Mouse (Mus musculus) C2C12 (cell line): ENCODE data around the gene Olfr572.

Experiments used
- CTCF ChIP-seq: IDR thresholded peaks from one replicate; pipeline ENCODE4 v1.5.1; 2011; ENCODE audit not compliant: control insufficient read depth, insufficient read depth, insufficient read length
- MAX ChIP-seq: IDR thresholded peaks from one replicate; pipeline ENCODE4 v1.6.1; 2011; ENCODE audit warnings: mild to moderate bottlenecking, control low read depth
- USF1 ChIP-seq: IDR thresholded peaks from one replicate; pipeline ENCODE4 v1.6.1; 2011; ENCODE audit warnings: low read depth, mild to moderate bottlenecking, control low read depth, moderate library complexity

DNA sequence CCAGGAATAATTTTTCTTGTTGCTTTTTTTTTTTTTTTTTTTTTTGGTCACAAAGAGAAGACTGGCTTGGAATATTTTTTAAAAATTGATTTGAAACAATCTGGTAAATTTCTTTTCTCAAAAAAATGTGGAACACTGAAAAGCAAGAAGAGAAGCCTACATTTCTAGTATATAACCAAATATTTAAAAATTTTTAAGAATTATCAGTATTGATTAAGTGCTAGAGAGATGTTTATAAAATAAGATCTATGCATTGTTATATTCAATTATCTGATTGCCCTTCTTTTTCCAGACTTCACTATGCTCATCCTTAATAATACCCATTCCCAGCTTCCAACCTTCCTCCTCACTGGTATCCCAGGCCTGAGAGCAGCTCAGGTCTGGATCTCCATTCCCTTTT is 47.4 kb upstream of the Olfr572 start, which contains the start of gene Olfr568:
- no peak for TF ChIP-seq CTCF
- TF ChIP-seq MAX, result no peak
- no peak for TF ChIP-seq USF1
